Mouse (Mus musculus) erythroid progenitor cell, adult 5-6 weeks (primary cell): ENCODE data around the gene Large1. TPM values are rescaled to one million over a fixed set of nuclear protein-coding genes. Genes with fewer than 3 reads are reported as not detected.
"Not testable (repeated sequence)": the region's sequence is repeated elsewhere in the genome, so short reads cannot be mapped to it uniquely, and the experiment has no call there.

Experiments used
- ATAC-seq: replicated peaks from 2 replicates; pipeline ENCODE4 v1.8.0; 2016; ENCODE audit warnings: moderate number of reproducible peaks, mild to moderate bottlenecking, moderate TSS enrichment, inconsistent platforms; ENCODE audit not compliant: poor library complexity, low FRiP score, severe bottlenecking
- total RNA-seq, 2 experiments: library from RNA; stranded (forward) in 1 of 2; stranded (reverse) in 1 of 2; fragments of 150-400 nt in 1 of 2; fragments of 186-747, 209-891 nt in 1 of 2; gene quantifications; 2 replicates each; pipeline versions ENCODE4 v1.2.3 to v1.2.4; 2015 to 2017; ENCODE audit warnings: low replicate concordance in 2 of 2

The Large1 gene
- total RNA-seq (2015; ENCODE audit: low replicate concordance) (1.1 and 1.7 TPM in 2 replicates), total RNA-seq (2017; ENCODE audit: low replicate concordance) (0.39 TPM in 1 of 2 replicates, not detected in the other)

DNA sequence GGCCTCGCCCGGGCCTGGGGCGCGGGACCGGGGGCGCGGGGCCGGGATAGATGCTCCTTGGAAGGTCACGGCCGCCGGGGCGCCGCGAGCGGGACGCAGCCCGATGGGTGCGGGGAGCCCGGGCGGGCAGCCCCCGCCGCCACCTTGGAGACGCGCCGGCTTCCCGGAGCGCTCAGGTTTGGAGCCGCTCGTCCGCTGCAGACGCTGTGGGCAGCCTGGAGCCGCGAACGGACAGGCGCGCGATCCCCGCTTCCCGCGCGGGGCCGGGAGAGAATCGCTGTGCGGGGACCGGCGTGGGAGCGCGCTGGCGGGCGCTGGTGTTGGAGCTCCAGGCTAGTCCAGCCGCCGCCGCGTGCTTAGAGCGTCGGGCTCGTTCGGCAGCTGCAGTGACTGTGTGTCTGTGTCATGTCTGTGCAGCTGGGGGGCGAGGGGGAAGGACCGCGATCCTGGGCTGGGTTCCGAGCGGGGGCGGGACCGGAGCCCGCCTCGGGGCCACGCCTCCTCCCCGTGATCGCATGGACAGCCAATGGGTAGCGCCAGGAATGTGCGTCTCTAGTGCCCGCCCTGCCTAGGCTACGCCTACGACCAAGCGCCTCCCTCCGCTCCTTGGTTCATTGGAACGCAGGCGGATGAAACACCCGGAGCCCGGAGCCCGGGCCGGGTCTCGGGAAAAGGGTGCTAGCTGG, at the start of gene Large1:
Large1 (minus strand) TSS at position 433 of the 686 bp plus-strand sequence.
- peak; percentile 59 for ATAC-seq

DNA sequence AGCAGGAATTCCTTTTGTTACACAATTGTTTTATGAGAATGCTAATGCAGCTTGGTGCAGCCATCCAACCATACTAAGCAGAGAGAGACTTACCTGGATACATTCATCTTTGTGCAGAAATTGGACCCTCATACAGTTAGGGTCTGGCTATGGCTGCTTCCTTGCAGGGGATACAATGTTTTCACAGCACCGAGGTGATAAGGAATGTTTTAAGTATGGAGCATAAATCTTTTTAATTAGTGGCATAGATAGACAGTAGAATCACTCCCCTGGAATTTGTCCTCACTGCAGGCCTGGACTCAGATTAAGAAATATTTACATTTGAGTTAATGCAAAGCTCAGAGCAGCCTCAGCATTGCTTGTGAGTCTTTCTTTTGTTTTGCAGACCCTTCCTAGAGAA, 47.0 kb upstream of the Large1 start:
- no peak for ATAC-seq

DNA sequence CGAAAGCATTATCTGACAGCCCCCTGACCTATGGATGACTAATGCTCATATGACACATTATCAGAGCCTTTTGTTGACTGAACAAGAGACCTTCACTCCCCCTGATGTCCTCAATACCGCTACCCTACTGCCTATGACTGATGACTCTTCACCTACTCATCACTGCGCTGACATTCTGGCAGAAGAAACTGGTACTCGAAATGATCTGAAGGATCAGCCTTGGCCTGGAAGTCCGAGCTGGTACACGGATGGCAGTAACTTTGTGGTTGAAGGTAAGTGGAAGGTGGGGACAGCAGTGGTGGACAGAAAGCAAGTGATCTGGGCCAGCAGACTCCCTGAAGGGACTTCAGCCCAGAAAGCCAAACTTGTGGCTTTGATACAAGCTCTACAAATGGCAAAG, 19.7 kb upstream of the Large1 start:
- not testable (repeated sequence) for ATAC-seq

- no peak for ATAC-seq
Measured at GRCm38 (mm10) chr8:73355979-73356378, 2.6 kb upstream of the Large1 start.

GRCm38 (mm10) chr8:73354201-73354881, 1.0 kb upstream of the Large1 start:
- no peak for ATAC-seq

- no peak for ATAC-seq
Measured at GRCm38 (mm10) chr8:73353794-73354179, 447 bp upstream of the Large1 start.

DNA sequence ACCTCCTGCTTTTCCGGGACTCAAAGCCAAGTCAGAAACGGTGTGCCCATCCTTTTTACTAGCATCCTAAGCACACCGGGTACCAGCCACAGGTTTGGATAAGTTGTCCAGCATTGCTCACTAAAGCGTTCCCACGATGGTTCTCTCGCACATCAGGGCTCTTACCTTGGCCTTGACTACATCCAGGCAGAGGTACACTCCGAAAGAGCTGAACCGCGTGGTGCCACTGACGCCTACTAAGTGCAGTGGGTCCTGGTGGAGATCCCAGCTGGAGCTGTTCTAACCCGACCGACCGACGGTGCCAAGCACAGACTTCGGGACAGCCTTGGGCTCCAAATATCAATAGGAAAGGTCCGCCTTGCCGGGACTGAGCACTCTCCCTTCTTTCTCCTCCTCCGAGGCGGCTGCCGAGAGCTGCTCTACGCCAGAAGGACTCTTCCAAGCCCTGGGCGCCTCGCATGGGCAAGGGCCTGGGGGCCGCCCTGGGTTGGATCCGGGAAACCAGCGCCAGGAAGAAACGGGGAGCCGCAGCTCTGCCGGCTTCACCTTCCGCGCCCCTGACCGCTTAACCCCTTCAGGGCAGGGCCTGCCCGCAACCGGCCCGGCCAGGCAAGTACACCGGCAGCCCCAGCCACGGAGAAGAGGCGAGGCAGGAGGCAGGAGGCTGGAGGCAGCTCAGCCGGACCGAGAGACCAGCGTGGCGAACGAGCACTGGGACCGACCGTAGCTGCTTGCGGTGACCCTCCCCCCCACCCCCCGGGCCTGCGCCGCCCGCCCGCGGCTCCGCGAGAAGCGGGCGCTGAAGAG, 836 bp downstream of the Large1 start:
- ATAC-seq = no peak

GRCm38 (mm10) chr8:73350366-73350765, 3.0 kb downstream of the Large1 start:
- ATAC-seq = no peak

- no peak for ATAC-seq
Measured at GRCm38 (mm10) chr8:73342761-73343395, 10.5 kb downstream of the Large1 start.

- ATAC-seq = no peak
Measured at GRCm38 (mm10) chr8:73336845-73337244, 16.5 kb downstream of the Large1 start.

GRCm38 (mm10) chr8:73329131-73329530, 24.2 kb downstream of the Large1 start:
- no peak for ATAC-seq

GRCm38 (mm10) chr8:73328056-73328455, 25.3 kb downstream of the Large1 start:
- no peak for ATAC-seq

DNA sequence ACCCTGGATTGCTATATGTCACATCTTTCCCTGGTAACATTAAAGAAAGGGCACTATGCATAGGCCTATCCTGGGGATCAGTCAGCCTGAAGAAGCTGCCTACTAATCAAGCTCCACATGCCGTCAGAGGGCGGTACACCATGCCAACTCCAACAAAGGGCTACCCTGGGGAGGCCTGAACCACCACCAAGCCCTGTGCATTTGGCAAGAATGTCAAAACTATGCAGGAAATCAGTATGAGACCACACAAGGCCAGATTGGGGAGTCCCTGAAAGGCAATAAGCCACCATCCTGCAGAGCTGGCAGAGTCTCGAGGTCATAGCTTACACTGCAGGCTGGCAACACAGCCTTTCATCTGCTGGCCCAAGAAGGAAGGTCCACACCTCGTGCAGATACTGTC, 28.7 kb downstream of the Large1 start:
- no peak for ATAC-seq

GRCm38 (mm10) chr8:73323591-73323990, 29.7 kb downstream of the Large1 start:
- ATAC-seq = no peak

DNA sequence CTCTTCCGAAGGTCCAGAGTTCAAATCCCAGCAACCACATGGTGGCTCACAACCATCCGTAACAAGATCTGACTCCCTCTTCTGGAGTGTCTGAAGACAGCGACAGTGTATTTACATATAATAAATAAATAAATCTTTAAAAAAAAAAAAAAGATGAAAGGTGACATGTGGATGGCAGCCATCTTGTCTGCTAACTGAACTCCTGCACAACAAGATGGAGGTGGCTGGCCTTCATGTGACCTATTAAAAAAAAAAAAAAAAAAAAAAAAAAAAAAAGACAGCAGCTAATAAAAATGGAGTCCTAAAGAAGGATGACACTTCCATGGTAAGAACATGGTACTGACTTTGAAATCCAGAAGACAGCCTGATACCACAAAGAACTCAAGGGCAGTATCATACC, 33.8 kb downstream of the Large1 start:
- ATAC-seq = peak; percentile 100

DNA sequence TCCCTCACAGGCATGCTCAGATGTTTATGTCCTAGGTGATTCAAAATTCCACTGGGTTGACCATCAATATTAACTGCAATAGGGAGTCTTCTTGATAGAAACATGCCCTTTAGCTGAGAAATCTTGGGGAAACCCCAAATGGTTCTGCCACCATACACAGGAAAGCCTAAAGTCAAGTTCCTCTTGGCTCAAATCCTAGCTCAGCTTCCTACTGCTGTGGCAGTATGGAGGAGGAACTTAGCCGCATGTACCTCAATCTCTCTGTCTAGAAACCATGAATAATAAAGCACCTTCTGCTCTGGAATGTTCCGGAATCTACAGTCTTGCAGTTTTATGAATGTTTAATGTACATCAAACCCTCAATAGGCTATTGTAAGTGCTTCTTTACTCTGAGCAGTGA, 39.4 kb downstream of the Large1 start:
- no peak for ATAC-seq

DNA sequence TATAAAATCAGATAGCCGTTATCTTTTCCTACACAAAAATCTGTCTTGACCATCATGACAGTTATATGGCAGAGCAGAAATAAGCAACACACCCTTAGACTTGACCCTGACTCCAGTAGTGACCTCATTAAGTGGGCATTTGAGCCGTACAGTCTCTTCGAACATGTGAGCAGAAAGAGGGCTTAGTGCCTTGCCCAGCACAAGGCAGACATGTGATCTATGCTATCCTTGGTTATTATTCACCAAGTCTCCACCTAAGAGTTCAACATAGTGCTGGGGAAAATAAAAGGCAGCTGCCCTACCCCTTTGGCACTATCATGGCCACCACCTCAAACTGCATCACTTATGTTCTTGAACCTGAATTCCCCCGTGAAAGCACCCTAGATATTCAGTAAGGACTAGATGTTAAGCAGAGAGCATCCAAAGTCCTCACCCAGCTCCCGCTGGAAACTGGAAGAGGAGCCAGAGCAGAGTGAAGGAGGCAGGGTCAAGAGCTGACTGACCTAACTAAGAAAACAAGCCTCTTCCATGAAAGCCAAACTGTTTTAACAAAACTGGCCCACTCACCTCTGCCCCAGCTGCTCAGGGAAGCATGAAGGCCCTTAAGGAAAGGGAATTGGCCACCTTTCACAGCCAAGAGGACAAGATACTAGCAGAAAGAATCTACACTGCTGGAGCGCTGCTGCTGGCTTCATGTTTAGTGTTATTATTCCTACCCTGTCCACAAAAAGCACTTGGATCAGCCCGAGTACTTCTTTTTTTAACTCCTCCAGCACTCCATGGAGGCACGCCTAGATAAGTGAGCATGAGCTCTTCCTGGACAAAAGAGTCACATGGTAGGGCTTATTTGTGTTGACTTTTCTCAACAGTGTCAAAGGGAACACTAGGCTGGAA, 40.4 kb downstream of the Large1 start:
- ATAC-seq = no peak

- ATAC-seq = no peak
Measured at GRCm38 (mm10) chr8:73310471-73310870, 42.9 kb downstream of the Large1 start.

- ATAC-seq = no peak
Measured at GRCm38 (mm10) chr8:73310036-73310435, 43.3 kb downstream of the Large1 start.
